Mouse (Mus musculus) large intestine, adult 2 months (tissue): ENCODE measurements around the gene Acsl1. TPM values are rescaled to one million over a fixed set of nuclear protein-coding genes. Genes with fewer than 3 reads are reported as not detected.
A peak's percentile ranks its signal among the peaks of the same experiment; 100 is the strongest.
"Not testable (repeated sequence)": the region's sequence is repeated elsewhere in the genome, so short reads cannot be mapped to it uniquely, and the experiment has no call there.

Experiments used
- DNase-seq: peaks from one replicate; pipeline ENCODE4 v3.0.0-alpha.2; 2012; ENCODE audit warnings: low read depth, low spot score
- WGBS: fragments of 180-500 bp; shearing (Covaris S2); methylation state at CpG from one replicate; pipeline ENCODE4 v1.1.7; 2018; 5-methylcytosine and 5-hydroxymethylcytosine counted together
- polyA plus RNA-seq: library from polyadenylated mRNA; depleted of rRNA; stranded (reverse); fragments of >200 nt; gene quantifications from 2 replicates; pipeline ENCODE4 v1.2.3, GENCODE M21; 2012

Acsl1 gene
- polyA plus RNA-seq, 1 experiment: 9.7 TPM

GRCm38 (mm10) chr8:46546431-46547176 lies 75.8 kb downstream of the Acsl1 start:
- no peak for DNase-seq
- 76% methylated on average over 11 of the region's 11 CpGs for WGBS

- DNase-seq: no peak
Observed at GRCm38 (mm10) chr8:46547245-46547644, 76.4 kb downstream of the Acsl1 start.

GRCm38 (mm10) chr8:46550058-46550457 lies 79.2 kb downstream of the Acsl1 start:
- no peak for DNase-seq
- WGBS: 23% methylated on average over 8 of the region's 8 CpGs

More at GRCm38 (mm10) chr8:46547245-46547644, 76.4 kb downstream of the Acsl1 start:
- WGBS: 37% methylated on average over 4 of the region's 4 CpGs

- DNase-seq: no peak
- WGBS: 41% methylated on average over 4 of the region's 4 CpGs
Observed at GRCm38 (mm10) chr8:46551029-46551428, 80.2 kb downstream of the Acsl1 start.

GRCm38 (mm10) chr8:46551615-46552440 lies 81.0 kb downstream of the Acsl1 start, which contains the start of gene Cenpu:
Gene Cenpu (plus strand): TSS chr8:46552028.
- DNase-seq: peak; percentile 98
- under 1% methylated on average over 50 of the region's 50 CpGs for WGBS

GRCm38 (mm10) chr8:46552441-46552765 lies 81.6 kb downstream of the Acsl1 start:
- 1% methylated on average over 10 of the region's 10 CpGs for WGBS
- no peak for DNase-seq

- no peak for DNase-seq
- WGBS: 82% methylated on average over 6 of the region's 6 CpGs
Observed at GRCm38 (mm10) chr8:46559428-46559827, 88.6 kb downstream of the Acsl1 start.

GRCm38 (mm10) chr8:46562333-46562732 lies 91.5 kb downstream of the Acsl1 start:
- 78% methylated on average over 16 of the region's 16 CpGs for WGBS

GRCm38 (mm10) chr8:46566914-46567529 lies 96.2 kb downstream of the Acsl1 start:
- no peak for DNase-seq
- 64% methylated on average over 7 of the region's 7 CpGs for WGBS

More at GRCm38 (mm10) chr8:46562333-46562732, 91.5 kb downstream of the Acsl1 start:
- no peak for DNase-seq

- DNase-seq: no peak
- WGBS: 42% methylated on average over 8 of the region's 8 CpGs
Observed at GRCm38 (mm10) chr8:46567946-46568345, 97.1 kb downstream of the Acsl1 start.

GRCm38 (mm10) chr8:46568942-46569341 lies 98.1 kb downstream of the Acsl1 start:
- 25% methylated on average over 2 of the region's 2 CpGs for WGBS

GRCm38 (mm10) chr8:46569659-46570441 lies 99.0 kb downstream of the Acsl1 start:
- no peak for DNase-seq
- 31% methylated on average over 19 of the region's 19 CpGs for WGBS

More at GRCm38 (mm10) chr8:46568942-46569341, 98.1 kb downstream of the Acsl1 start:
- DNase-seq: no peak

- no peak for DNase-seq
- 72% methylated on average over 13 of the region's 14 CpGs for WGBS
Observed at GRCm38 (mm10) chr8:46570673-46571072, 99.8 kb downstream of the Acsl1 start.

GRCm38 (mm10) chr8:46573446-46573845 lies 102.6 kb downstream of the Acsl1 start:
- DNase-seq: no peak
- 64% methylated on average over 2 of the region's 2 CpGs for WGBS

GRCm38 (mm10) chr8:46573964-46574363 lies 103.1 kb downstream of the Acsl1 start:
- WGBS: 43% methylated on average over 2 of the region's 2 CpGs
- DNase-seq: no peak

- DNase-seq: no peak
- WGBS: 94% methylated on average over 9 of the region's 9 CpGs
Observed at GRCm38 (mm10) chr8:46578794-46579193, 108.0 kb downstream of the Acsl1 start.

GRCm38 (mm10) chr8:46584328-46584727 lies 113.5 kb downstream of the Acsl1 start:
- DNase-seq: not testable (repeated sequence)
- WGBS: 83% methylated on average over 4 of the region's 4 CpGs

- no peak for DNase-seq
- 65% methylated on average over 3 of the region's 3 CpGs for WGBS
Observed at GRCm38 (mm10) chr8:46585576-46585975, 114.7 kb downstream of the Acsl1 start.
